Mouse (Mus musculus) bone marrow, adult 2 months (tissue): Measurements from ENCODE around the gene Kcnd3.

ENCODE experiments used
- CTCF ChIP-seq: fragments of 200-500 bp; IDR thresholded peaks from 2 replicates; pipeline ENCODE4 v1.5.1; 2011; ENCODE audit warnings: low read length, control low read depth; ENCODE audit not compliant: control insufficient read depth, insufficient read depth
- POLR2A ChIP-seq: fragments of 200-500 bp; IDR thresholded peaks from 2 replicates; pipeline ENCODE4 v1.6.1; 2011; ENCODE audit warnings: low read depth, mild to moderate bottlenecking, control low read depth, low read length, borderline replicate concordance; ENCODE audit not compliant: control insufficient read depth

- no peak for TF ChIP-seq CTCF
- no peak for TF ChIP-seq POLR2A
Measured at GRCm38 (mm10) chr3:105452556-105453213, 555 bp downstream of the Kcnd3 start.
